Mouse (Mus musculus) E14TG2a.4 (cell line): ENCODE data around the gene Inpp5a.

Source experiments
- H3K27me3 ChIP-seq: 2 replicates; pipeline ENCODE4 v1.6.1; 2014; ENCODE audit warnings: low read length, control low read depth; ENCODE audit not compliant: insufficient read depth
- H3K36me3 ChIP-seq: 2 replicates; pipeline ENCODE4 v1.6.1; 2014; ENCODE audit warnings: low read length, control low read depth; ENCODE audit not compliant: insufficient read depth
- H3K4me1 ChIP-seq: replicated peaks from 2 replicates; pipeline ENCODE4 v1.6.1; 2014; ENCODE audit warnings: low read depth, low read length, control low read depth
- H3K4me3 ChIP-seq: replicated peaks from 2 replicates; pipeline ENCODE4 v1.5.1; 2014; ENCODE audit warnings: mild to moderate bottlenecking, low read length
- H3K9me3 ChIP-seq: 2 replicates; pipeline ENCODE4 v1.6.1; 2014; ENCODE audit warnings: low read length, control low read depth
- CTCF ChIP-seq: conservative IDR thresholded peaks from 2 replicates; pipeline ENCODE4 v1.5.1; 2014; ENCODE audit warnings: low read length
- NANOG ChIP-seq: IDR thresholded peaks from 2 replicates; pipeline ENCODE4 v1.6.1; 2014; ENCODE audit warnings: borderline replicate concordance, low read length, mixed read lengths
- POU5F1 ChIP-seq: IDR thresholded peaks from 2 replicates; pipeline ENCODE4 v1.6.1; 2014; ENCODE audit warnings: low read length, borderline replicate concordance

Inpp5a gene

GRCm38 (mm10) chr7:139540601-139541000, 151.7 kb downstream of the Inpp5a start:
- no peaks in the 10 kb centered on the region for H3K9me3 ChIP-seq
- TF ChIP-seq NANOG: no peak
- no peak for TF ChIP-seq CTCF
- TF ChIP-seq POU5F1: no peak
- no peaks in the 10 kb centered on the region; the same call in 1 of the 2 replicates for H3K27me3 ChIP-seq
- peaks cover 45% of the 10 kb centered on the region for H3K4me1 ChIP-seq
- H3K4me3 ChIP-seq: no peak overlapping the region
- H3K36me3 ChIP-seq: peaks cover 10% of the 10 kb centered on the region; the same call in 1 of the 2 replicates

- 0 out of 2 replicates have a peak, but pooled peaks cover 6% of the 10 kb centered on the region for H3K36me3 ChIP-seq
- no peak overlapping the region for H3K4me3 ChIP-seq
- TF ChIP-seq NANOG: no peak
- no peak for TF ChIP-seq POU5F1
- TF ChIP-seq CTCF: no peak
- peaks cover 36% of the 10 kb centered on the region for H3K4me1 ChIP-seq
- no peaks in the 10 kb centered on the region for H3K9me3 ChIP-seq
- H3K27me3 ChIP-seq: no peaks in the 10 kb centered on the region
Measured at GRCm38 (mm10) chr7:139541422-139541821, 152.5 kb downstream of the Inpp5a start.

DNA sequence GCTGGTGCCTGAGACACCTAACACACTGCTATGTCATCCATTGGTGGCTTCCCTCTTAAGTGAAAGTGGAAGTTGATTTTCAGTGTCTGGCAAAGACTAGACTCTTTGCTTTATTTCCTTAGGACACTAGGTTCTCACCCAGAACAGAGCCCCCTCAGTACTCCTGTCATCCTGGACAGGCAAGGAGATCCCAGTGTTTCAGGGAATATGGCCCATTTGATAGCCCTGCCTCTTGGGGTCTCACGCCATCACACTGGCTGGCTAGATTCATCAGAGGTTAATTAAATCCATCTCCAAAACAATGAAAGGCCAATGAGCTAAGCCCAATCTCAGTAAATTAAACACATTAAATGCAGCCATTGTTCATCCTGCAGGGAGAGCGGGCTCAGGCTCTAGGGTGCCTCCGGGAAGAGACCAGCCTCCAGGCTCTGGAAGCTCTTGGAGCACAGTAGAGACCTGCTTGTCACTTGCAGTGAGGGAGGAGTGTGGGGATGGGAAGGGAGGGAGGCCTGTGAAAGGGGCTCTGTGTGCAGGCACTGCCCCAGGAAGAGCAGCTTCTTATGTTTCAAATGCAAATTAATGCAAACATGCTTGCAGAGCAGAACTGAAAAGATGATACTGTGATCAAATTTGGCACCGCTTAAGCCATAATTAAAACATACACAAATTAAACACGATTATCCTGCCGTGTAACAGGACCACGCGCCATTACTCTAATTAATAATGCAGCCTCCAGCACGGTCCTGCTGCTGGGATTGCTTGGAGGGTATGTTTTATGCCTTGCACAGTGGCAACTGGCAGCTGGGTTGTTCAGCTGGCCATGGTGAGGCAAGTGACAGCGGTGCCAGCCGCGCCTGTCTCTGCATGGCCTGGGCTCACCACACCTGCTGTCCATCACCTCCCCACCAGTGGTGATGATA, 156.1 kb downstream of the Inpp5a start:
- TF ChIP-seq NANOG: no peak
- no peak for TF ChIP-seq CTCF
- no peak for TF ChIP-seq POU5F1
- H3K4me1 ChIP-seq: peaks cover 16% of the 10 kb centered on the region
- no peaks in the 10 kb centered on the region for H3K9me3 ChIP-seq
- H3K36me3 ChIP-seq: 0 out of 2 replicates have a peak, but pooled peaks cover 6% of the 10 kb centered on the region
- no peaks in the 10 kb centered on the region for H3K27me3 ChIP-seq
- no peak overlapping the region for H3K4me3 ChIP-seq

DNA sequence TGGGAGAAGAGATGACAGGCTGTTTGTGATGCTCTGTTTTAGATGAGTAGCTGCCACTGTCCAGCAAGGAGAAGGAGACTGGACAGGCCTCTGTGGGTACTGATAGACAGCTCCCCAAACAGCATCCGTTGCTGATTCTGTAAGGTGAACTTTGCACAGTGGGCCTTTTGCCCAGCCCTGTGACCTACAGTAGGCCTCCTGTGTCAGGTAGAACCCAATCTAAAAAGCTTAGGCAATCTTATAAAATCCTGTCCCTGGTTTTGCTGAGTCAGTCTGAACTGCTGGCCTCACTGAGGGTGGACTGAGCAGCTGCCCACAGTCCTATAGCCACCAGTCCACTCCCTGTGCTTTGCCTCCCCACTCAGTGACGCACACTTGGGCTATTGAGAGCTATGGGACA, 158.4 kb downstream of the Inpp5a start:
- no peak overlapping the region for H3K4me3 ChIP-seq
- peaks cover 16% of the 10 kb centered on the region for H3K4me1 ChIP-seq
- no peaks in the 10 kb centered on the region for H3K9me3 ChIP-seq
- H3K36me3 ChIP-seq: no peaks in the 10 kb centered on the region
- TF ChIP-seq NANOG (no peak), POU5F1 (no peak), CTCF (no peak)
- no peaks in the 10 kb centered on the region for H3K27me3 ChIP-seq

DNA sequence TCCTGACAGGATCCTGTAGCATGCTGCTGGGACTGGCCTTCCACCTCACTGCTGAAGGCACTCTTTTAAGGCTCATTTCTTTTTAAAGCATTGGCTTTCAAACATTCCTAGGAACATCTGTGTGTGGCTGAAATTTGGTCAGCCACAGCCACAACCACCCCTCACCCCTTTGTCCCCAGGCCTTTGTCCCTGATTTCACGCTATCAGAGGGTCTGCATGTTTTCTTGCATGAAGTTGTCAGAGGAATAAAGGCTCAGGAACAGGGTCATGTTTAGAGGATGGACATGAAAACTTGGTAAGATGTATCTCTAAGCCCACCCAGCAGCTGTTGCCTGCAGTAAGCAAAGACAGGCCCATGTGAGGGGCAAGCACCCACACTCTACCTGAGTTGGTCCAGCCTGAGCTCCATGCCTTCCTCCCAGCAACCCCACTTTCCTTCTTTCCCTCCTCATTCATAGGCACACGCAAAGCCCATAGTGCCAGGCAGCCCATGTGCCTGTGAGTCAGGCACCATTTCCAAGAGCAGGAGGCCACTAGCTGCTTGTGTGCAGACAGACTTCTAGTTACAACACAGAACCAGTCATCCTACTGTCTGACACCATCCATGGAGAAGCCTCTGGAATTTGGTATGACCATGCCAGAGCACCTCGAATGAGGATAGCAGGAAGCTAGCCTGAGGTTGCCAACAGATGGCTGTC, 161.3 kb downstream of the Inpp5a start:
- Histone ChIP-seq H3K9me3 (no peaks in the 10 kb centered on the region), H3K27me3 (no peaks in the 10 kb centered on the region), H3K36me3 (no peaks in the 10 kb centered on the region), H3K4me3 (no peak overlapping the region), H3K4me1 (peaks cover 2% of the 10 kb centered on the region)
- TF ChIP-seq NANOG (no peak), POU5F1 (no peak), CTCF (no peak)

DNA sequence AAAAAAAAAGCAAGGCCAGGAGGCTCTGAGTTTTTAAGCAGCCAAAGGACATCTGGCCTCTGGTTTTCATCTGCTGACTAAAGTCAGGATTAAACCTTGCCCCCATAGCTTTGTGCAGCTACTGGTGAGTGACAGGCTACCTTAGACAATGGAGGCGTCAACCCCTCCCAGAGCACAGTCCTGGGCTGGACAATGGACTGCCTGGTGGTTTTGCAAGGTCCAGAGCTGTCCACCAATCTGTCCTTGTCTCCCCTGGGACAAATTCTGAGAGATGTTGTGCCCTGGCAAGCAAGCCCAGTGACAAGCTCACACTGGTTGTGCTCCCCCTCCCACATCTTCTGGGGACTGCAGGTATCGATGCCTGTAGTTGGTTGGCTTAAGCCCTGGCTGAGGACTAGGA, 162.6 kb downstream of the Inpp5a start:
- Histone ChIP-seq H3K27me3 (no peaks in the 10 kb centered on the region), H3K4me1 (peaks cover 3% of the 10 kb centered on the region; the same call in 1 of the 2 replicates), H3K9me3 (no peaks in the 10 kb centered on the region), H3K4me3 (no peak overlapping the region), H3K36me3 (no peaks in the 10 kb centered on the region)
- TF ChIP-seq CTCF (no peak), POU5F1 (no peak), NANOG (no peak)

DNA sequence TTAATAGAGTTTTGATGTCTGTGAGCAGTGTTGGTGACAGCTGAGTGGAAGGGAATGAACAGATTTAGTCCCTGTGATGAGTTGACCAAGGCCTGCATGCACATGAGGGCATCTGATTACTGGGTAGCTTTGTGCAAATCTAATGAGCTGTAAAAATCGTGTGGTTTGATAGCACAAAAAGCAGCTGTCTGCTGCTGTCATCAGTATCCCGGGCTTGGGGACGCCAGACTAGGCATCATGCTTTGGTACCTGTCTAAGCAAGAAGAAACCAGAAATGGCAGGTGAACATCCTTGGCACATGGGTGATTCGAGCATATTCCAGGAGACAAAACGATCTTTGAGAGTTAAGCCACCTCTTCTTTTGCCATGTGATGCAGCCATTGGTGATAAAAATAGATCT, 167.4 kb downstream of the Inpp5a start:
- no peak overlapping the region for H3K4me3 ChIP-seq
- TF ChIP-seq POU5F1 (no peak), CTCF (no peak), NANOG (no peak)
- no peaks in the 10 kb centered on the region for H3K9me3 ChIP-seq
- peaks cover 15% of the 10 kb centered on the region for H3K36me3 ChIP-seq
- peaks cover 9% of the 10 kb centered on the region for H3K4me1 ChIP-seq
- H3K27me3 ChIP-seq: no peaks in the 10 kb centered on the region

GRCm38 (mm10) chr7:139556746-139557526, 168.0 kb downstream of the Inpp5a start:
- TF ChIP-seq POU5F1 (no peak), CTCF (no peak), NANOG (no peak)
- Histone ChIP-seq H3K27me3 (no peaks in the 10 kb centered on the region), H3K9me3 (no peaks in the 10 kb centered on the region), H3K4me1 (peaks cover 9% of the 10 kb centered on the region), H3K4me3 (no peak overlapping the region), H3K36me3 (peaks cover 15% of the 10 kb centered on the region)
